ENCODE assay signal across 9 mouse cellular contexts in genomic region chr6:82909136-82909855, GRCm38 (mm10). TPM values are rescaled to one million over a fixed set of nuclear protein-coding genes. Genes with fewer than 3 reads are reported as not detected.
DNase-seq lines count a peak whose midpoint lies in the region; ATAC-seq and TF ChIP-seq lines count a peak whose summit lies in the region.
"Had no signal": no experiment of that assay in that cellular context is flagged by ENCODE, and none has a peak within 500 bp of the region (broad histone marks: within the 10 kb centered on the region; RNA-seq: fewer than 3 reads in every experiment).

No protein-coding gene starts in this region.

- no peak for TF ChIP-seq POLR2A in cerebellum, adult 2 months (IDR thresholded peaks at IDR 0.05; ENCODE audit: borderline replicate concordance, insufficient read depth, low read length)

- H3K4me3 ChIP-seq in cerebellum, adult 2 months (replicated peaks; ENCODE audit: insufficient read depth, low read depth, low read length) = no peak overlapping the region
- no peak overlapping the region for H3K4me3 ChIP-seq in intestine, embryonic 16.5 days (ENCODE audit: low read length)
- H3K4me3 ChIP-seq: limb, embryonic 12.5 days had no signal

- ATAC-seq in intestine, embryonic 16.5 days = peak; percentile 72
- peak; percentile 75 for ATAC-seq in megakaryocyte progenitor cell, adult 5-6 weeks (replicated peaks; ENCODE audit: poor library complexity)

- H3K4me2 ChIP-seq in intestine, embryonic 16.5 days (ENCODE audit: low read depth, low read length) = no peak overlapping the region
- H3K4me2 ChIP-seq: limb, embryonic 12.5 days had no signal

- 60% methylated on average over 14 of the region's 14 CpGs for WGBS in cerebellum, adult 2 months
- WGBS in intestine, embryonic 16.5 days = 51% methylated on average over 14 of the region's 14 CpGs

- H3K36me3 ChIP-seq in intestine, embryonic 16.5 days (ENCODE audit: control insufficient read depth, insufficient read depth, low read length) = no peaks in the 10 kb centered on the region
- H3K36me3 ChIP-seq: limb, embryonic 12.5 days had no signal

- H3K9ac ChIP-seq in intestine, embryonic 16.5 days (ENCODE audit: low read depth, low read length) = no peak overlapping the region
- H3K9ac ChIP-seq: limb, embryonic 12.5 days had no signal

- H3K27ac ChIP-seq in cerebellum, adult 2 months (ENCODE audit: insufficient read depth, low read length) = no peak overlapping the region
- H3K27ac ChIP-seq in intestine, embryonic 16.5 days (ENCODE audit: low read length) = no peak overlapping the region
- H3K27ac ChIP-seq: limb, embryonic 12.5 days had no signal

- H3K27me3 ChIP-seq in cerebellum, adult 2 months (ENCODE audit: control insufficient read depth, insufficient read depth, low read length) = no peaks in the 10 kb centered on the region
- H3K27me3 ChIP-seq in intestine, embryonic 16.5 days (replicated peaks; ENCODE audit: control insufficient read depth, insufficient read depth, low read length) = no peaks in the 10 kb centered on the region
- H3K27me3 ChIP-seq: limb, embryonic 12.5 days had no signal

- no peaks in the 10 kb centered on the region; the same call in 1 of the 2 replicates for H3K4me1 ChIP-seq in cerebellum, adult 2 months (ENCODE audit: control insufficient read depth, insufficient read depth, low read length)
- H3K4me1 ChIP-seq in intestine, embryonic 16.5 days (ENCODE audit: control insufficient read depth, insufficient read depth, low read length) = no peaks in the 10 kb centered on the region
- H3K4me1 ChIP-seq: limb, embryonic 12.5 days had no signal

- peak; percentile 92 for DNase-seq in heart, adult 11 months
- DNase-seq in heart, adult 9 months (ENCODE audit: low spot score in 2 of 2) = no peak
- DNase-seq in urinary bladder, postnatal 14 days (ENCODE audit: low spot score) = peak; percentile 76
- no peak for DNase-seq in urinary bladder, postnatal 10 days (ENCODE audit: low spot score)
- peak; percentile 53 to 60 for DNase-seq in cerebellum, adult 2 months
- DNase-seq in urinary bladder, postnatal 36 days (ENCODE audit: low spot score in 2 of 2) = peak; percentile 58 to 64

- H3K9me3 ChIP-seq in intestine, embryonic 16.5 days (ENCODE audit: control insufficient read depth, low read length) = no peaks in the 10 kb centered on the region
- H3K9me3 ChIP-seq: limb, embryonic 12.5 days had no signal

- peak; percentile 74 for TF ChIP-seq CTCF in cerebellum, adult 2 months (IDR thresholded peaks at IDR 0.05; ENCODE audit: borderline replicate concordance, insufficient read depth, low read depth, low read length)

RNA-seq across cellular contexts. Expression of gene Sema4f, which starts 30.3 kb away (rescaled TPM):
- 44.7 and 52.5 TPM in 2 replicates for polyA plus RNA-seq in cerebellum, adult 2 months (2012; rRNA removed)
- 1.2 and 1.5 TPM in 2 replicates for polyA plus RNA-seq in intestine, embryonic 16.5 days (2015; fragmentation: Nextera tagmentation; extraction: Ambion mirVana)
- 0.15 and 0.27 TPM in 2 replicates for total RNA-seq in megakaryocyte progenitor cell, adult 5-6 weeks (2015)
- 0.04 and 0.17 TPM in 2 replicates for total RNA-seq in megakaryocyte progenitor cell, adult 5-6 weeks (2017)

RNA-seq across cellular contexts. Expression of gene M1ap, which starts 37.4 kb away (rescaled TPM):
- 0.11 and 0.21 TPM in 2 replicates for polyA plus RNA-seq in cerebellum, adult 2 months (2012; rRNA removed)
- polyA plus RNA-seq in intestine, embryonic 16.5 days (2015; fragmentation: Nextera tagmentation; extraction: Ambion mirVana) = 0.34 and 0.62 TPM in 2 replicates
- 5.0 and 8.0 TPM in 2 replicates for total RNA-seq in megakaryocyte progenitor cell, adult 5-6 weeks (2015)
- total RNA-seq in megakaryocyte progenitor cell, adult 5-6 weeks (2017) = 5.1 and 5.9 TPM in 2 replicates

Comparison
In these comparisons a context has a peak if more than half of its experiments do, and no peak if none do; other contexts are left out.
1. DNase-seq: peak in heart, adult 11 months (single experiment), urinary bladder, postnatal 14 days (single experiment), cerebellum, adult 2 months (2 of 2) and urinary bladder, postnatal 36 days (2 of 2); none in heart, adult 9 months (0 of 2) and urinary bladder, postnatal 10 days (single experiment).
2. RNA of gene Sema4f, which starts 30.3 kb away (polyA plus RNA-seq): 44.7 to 52.5 TPM in cerebellum, adult 2 months; 1.2 to 1.5 TPM in intestine, embryonic 16.5 days; every median in the first group is over 10 times any median in the second.